Mouse (Mus musculus): Measurements from ENCODE around the gene Olfr2.
"Not testable (repeated sequence)": the region's sequence is repeated elsewhere in the genome, so short reads cannot be mapped to it uniquely, and the experiment has no call there.

The Olfr2 gene

GRCm38 (mm10) chr7:107005972-107006371 is at the start of gene Olfr2:
TSS of gene Olfr2 (minus strand) at chr7:107006072.
- CTCF ChIA-PET, result no interaction called here

GRCm38 (mm10) chr7:107047578-107047977 is 41.7 kb upstream of the Olfr2 start:
- CTCF ChIA-PET, result no interaction called here

- CTCF ChIA-PET, result no interaction called here
These were observed 40.0 kb upstream of the Olfr2 start for GRCm38 (mm10) chr7:107045833-107046232.

- CTCF ChIA-PET, result no interaction called here
These were observed 38.5 kb upstream of the Olfr2 start for GRCm38 (mm10) chr7:107044407-107044806.

- CTCF ChIA-PET, result no interaction called here
These were observed 37.3 kb upstream of the Olfr2 start for GRCm38 (mm10) chr7:107043136-107043535.

- CTCF ChIA-PET, result no interaction called here
These were observed 34.2 kb upstream of the Olfr2 start for GRCm38 (mm10) chr7:107039934-107040563.

- CTCF ChIA-PET, result no interaction called here
These were observed 25.0 kb upstream of the Olfr2 start, which contains the start of gene Olfr713 for GRCm38 (mm10) chr7:107030874-107031273. TSS of gene Olfr713 (plus strand) at chr7:107031174.

- CTCF ChIA-PET, result no interaction called here
These were observed 1.7 kb downstream of the Olfr2 start for GRCm38 (mm10) chr7:107004169-107004568.

- CTCF ChIA-PET, result no interaction called here
These were observed 5.1 kb downstream of the Olfr2 start for GRCm38 (mm10) chr7:107000798-107001197.

GRCm38 (mm10) chr7:106985236-106985635 is 20.6 kb downstream of the Olfr2 start:
- CTCF ChIA-PET, result no interaction called here

GRCm38 (mm10) chr7:106975353-106975752 is 30.5 kb downstream of the Olfr2 start, which contains the start of gene Olfr711:
TSS of gene Olfr711 (minus strand) at chr7:106975453.
- CTCF ChIA-PET, result no interaction called here

- CTCF ChIA-PET, result not testable (repeated sequence)
These were observed 38.4 kb downstream of the Olfr2 start for GRCm38 (mm10) chr7:106967503-106967902.

- CTCF ChIA-PET, result no interaction called here
These were observed 42.0 kb downstream of the Olfr2 start, which contains the start of gene Olfr6 for GRCm38 (mm10) chr7:106963837-106964236. TSS of gene Olfr6 (minus strand) at chr7:106963937.

- CTCF ChIA-PET, result no interaction called here
These were observed 57.7 kb downstream of the Olfr2 start, which contains the start of gene Olfr710 for GRCm38 (mm10) chr7:106948212-106948611. TSS of gene Olfr710 (minus strand) at chr7:106948312.

Measured in spleen, embryonic (tissue).